Mouse (Mus musculus) layer of hippocampus, adult 9-10 months (tissue): ENCODE measurements at regions not wholly inside any gene's neighbourhood (a gene's known extent, or its start where the extent isn't known, plus 50 kb on each side); places are given as distances from the start of the nearest gene placed in this dataset.

ENCODE experiments used
- DNase-seq: peaks from one replicate; pipeline ENCODE4 v3.0.0; 2022; ENCODE audit warnings: low spot score

DNA sequence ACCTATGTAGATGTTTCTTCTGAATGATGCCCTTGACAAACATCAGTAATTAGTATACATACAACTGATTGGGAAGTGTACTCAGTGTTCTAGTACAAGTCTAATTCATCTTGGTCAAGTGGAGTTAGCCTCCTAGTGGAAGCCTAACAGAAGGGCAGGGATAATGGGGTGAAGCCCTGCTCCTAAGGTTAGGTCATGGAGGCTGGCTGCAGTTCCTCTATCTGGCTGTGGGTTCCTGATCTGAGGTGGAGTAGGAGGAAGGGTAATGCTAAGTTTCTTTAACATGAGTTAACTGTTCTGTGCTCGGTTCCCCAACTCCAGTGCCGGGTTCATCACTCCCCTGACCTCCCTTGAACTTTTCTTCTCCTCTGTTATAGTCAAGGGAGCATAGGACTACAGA, 281.1 kb upstream of the Tle3 start:
- no peak for DNase-seq

DNA sequence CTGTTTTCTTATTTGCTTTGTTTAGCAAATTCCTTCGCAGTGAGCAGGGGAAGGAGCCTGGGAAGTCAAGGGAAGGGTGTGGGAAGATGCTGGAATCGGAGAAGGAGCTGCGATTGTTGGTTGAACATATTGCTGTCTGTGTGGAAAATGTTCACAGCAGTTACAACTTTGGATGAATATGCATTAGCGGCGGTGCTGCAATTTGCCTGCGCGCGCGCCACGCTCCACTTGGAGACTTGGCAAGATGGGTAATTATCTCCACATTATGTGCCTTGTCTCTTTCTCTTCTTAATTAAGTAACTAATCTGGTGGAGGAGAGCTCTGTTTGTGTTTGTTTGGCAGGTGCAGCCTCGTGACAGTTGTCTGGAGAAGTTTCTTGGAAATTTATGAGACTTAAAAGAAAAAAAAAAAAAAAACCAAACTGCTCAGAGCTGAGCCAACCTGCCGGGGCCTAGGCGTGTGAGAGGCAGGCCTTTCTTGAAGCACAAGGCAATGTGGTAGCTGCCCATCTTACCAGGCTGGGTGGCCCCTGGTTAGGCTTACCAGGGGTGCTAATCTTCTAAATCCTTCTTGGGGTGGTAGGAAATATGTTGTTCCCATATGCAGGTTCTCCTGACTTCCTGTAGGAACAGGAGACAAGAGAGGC, 279.2 kb upstream of the Tle3 start:
- no peak for DNase-seq

DNA sequence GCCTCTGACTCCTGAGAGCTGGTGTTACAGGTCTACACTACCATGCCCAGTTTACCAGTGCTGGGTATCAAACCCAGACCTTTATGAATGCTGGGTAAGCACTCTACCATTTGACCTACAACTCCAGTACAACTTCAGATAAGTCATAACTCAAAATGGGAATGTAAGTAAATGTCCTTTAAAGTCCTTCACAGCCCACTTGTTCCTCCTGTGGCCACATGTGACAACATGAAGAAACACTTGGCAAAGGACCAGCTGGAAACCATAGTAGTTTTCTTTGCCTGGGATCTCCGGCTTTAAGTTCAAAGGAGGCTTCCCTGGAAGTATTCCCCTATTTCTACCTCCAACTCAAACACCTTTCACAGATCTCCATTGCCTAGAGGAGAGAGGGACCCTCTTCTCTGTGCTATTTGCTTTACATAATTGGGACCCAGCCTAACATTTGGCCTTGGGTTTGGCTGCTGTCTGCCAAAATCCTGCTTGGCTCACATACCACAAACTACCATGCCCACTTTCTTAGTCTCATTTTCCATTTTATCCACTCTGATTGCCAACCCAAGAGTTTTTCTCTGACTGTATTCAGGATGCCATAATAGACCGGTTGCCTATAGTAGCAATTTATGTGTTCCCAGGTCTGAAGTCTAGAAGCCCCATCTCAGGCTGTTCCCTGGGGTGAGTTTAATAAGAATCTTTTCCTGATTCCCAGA, 276.9 kb upstream of the Tle3 start:
- DNase-seq, result no peak

DNA sequence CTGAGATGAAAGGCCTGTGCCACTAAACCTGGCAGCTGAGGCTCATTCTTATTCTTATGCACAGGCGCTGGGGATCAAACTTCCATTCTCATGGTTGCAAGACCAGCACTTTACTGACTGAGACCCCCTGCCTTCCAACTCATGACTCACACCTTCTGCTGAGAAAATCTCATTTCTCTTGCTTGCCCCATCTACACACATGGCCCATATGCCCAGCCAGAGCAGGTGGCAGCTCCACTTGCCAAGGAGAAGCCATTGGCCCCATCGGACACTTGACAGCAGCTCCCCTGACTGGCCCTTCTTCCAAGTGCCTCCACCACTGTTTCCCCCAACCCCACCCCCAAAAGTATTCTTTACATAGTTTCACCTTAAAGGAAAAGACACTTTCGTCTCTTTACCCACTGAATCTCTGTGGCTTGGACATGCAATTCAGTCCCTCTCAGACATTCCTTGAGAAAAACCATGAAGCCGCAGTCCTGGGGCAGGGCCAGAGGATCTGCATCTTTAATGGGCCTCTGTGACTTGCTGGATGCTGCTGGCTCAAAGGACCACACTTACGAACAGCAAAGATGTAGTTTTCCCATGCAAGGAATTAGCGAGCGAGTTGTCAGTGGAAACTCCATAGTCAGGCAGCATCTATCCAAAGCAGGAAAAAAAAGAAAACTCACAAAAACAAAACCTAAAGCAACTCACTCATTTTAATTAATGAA, 270.3 kb upstream of the Tle3 start:
- no peak for DNase-seq

DNA sequence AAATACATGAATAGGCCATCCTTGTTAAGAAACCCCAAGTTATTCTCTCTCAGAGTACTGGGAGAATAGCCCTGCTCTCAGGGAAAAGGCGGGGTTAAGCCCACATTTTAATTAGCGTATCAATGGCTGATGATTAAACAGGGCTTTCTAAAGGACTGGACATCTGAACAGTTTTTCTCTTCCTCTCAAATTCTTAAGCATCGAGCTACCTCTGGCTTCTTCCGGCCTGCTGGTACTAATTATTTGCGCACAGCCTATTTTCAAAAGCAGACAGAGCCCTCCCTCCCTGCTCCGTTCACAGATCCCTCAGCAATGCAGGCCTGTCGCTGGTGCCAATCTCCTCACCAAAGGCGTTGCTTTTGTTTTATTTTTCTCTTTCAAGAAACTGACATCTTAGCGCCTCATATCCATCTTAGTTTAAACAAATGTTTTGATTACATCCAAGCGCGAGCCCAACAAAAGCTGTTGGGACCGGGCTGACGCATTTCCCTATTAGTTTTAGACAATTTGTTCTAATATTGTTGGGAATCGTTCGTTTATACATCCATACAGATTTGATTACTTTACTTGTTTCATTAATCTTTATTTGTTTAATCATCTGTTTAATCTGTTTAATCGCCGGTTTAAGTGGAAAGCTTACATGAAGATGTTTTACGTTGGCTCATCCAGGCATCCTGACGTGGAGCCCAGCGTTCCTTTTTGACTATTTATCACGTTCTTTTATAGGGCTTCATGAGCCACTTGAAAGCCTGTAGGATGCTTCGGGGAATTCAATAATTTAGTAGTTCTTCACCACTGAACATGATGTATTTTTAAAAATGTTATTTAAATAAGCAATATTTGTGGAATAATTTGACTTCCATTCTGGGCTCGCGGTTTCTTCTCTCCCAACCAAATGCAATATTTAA, 269.5 kb upstream of the Tle3 start:
- DNase-seq, result no peak

DNA sequence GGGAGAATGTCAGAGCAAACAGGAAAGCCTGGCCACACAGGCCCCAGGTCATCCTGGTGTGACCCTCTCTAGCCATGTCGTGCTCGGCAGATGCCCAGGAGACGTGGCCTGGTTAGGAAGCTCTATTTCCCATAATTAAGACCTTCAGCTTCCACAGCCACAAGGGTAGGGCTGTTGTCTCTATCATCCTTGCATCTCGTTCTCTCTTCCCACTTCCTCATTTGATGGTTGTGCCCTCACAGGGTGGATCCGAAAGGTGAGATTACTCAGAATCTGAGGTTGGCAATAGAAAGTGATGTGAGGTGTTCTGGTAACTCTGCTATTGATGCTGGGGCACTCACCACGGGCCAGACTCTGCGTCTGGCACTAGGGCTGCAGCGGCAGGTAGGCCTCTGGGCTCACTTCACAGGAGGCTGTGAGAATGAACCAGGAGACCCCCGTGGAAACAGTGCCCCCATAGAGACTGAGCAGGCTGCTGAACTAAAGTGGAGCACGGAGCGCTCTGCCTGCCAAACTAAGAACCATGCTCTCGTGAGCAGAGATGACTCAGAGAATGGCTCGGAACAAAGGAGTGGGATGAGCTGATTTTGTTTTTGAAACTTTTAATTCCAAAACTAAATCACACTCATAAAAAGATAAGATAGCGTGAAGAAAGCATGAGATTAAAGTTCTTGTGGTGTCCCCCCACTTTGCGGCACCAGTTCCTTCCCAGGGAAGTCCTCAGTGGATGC, 266.5 kb upstream of the Tle3 start:
- DNase-seq, result no peak

DNA sequence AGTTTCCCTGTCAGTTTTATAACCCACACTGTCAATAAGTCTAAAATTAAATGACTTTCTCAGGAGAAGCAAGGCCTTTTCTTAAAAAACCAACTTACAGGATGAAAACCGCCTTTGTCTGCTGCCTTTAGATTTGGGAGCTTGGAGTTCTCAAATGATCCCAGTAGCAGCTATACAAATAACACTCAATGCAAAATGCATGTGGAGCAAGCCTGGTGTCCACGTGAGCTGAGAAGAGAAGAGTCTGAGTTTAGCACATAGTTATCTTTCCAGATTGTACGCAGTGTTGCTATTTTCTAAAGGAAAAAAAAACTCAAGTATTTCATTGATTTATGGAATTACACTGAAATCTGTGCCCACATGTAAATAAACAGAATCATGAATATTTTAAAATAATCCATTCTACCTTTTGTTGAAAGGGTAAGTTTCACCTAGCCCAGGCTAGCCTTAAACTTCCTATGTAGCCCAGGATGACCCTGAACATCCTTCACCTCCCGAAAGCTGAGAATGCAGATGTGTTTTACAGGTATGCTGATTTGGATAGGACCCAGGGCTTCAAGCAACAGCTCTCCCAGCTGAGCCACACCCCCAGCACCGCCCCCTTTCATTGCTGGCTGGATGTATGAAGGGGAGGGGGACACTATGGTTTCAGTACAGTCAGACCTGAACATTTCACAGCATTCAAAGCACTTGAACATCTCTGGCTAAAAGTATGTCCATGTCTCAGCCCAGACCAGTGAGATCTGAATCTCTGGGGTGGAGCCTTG, 262.5 kb upstream of the Tle3 start:
- DNase-seq, result no peak

DNA sequence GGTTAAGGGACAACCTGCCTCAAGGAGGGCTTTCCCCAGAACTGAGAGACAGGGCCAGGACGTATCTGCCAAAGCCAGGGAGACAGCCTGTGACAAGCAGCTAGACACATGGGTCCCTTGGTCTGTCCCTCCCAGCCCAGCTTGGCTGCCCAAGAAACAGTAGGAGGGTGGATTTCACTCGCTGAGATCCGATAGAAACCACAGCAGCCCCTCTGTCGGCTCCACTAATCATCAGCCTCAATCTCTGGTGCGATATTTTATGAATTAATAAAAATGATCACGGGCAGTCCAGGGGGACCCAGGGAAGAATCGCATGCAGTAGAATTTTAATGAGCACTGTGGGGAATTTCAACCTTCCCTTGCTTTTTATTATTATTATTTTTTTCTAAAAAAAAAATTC, 261.0 kb upstream of the Tle3 start:
- no peak for DNase-seq

DNA sequence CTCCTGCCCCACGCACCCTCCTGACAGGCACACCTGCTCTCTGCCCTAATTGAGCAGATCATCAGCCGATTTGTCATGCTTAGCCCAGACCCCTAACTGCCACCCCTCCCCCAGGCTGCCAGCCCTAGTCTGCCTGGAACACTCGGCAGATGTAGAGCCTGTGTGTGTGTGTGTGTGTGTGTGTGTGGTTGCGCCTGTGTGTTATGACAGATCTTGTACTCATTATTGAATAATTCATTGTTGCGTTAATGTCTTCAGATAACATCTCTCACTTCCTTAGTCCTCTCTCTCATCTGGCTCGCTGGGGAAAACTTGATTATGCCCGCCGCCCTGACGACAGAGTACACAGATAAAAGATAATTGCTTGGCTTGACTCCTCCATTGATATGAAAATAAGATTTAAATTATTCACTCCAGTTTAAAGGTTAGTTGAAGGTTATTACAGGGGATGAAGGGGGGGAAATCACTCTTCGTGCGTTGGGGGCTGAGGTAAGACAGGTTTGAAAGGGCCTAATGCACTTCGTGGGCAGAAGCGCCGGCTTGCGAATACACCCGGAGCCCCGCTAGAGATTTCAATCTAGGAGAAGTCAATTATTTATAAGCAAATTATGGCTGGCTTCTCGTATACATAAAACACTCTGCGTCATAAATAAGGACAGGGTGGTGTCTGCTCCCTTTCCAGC, 260.3 kb upstream of the Tle3 start:
- no peak for DNase-seq

DNA sequence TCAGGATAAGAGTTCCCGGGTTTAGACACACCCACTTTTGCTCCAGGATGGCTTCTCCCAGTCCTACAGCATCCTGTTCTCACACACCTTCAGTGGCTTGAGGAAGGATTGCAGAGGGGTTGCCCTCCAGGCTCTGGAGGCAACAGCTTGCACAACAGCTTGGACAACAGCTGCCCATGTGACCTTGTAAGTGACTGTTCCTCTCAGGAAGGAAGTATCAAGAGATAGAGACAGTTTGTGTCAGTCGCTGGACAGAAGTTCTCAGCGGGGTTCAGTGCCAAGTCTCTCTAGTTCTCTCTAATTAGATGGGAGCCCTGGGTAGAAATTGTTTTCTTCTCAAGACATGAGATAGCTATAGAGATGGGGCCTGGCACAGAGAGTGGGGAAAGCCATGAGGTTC, 252.9 kb upstream of the Tle3 start:
- no peak for DNase-seq

DNA sequence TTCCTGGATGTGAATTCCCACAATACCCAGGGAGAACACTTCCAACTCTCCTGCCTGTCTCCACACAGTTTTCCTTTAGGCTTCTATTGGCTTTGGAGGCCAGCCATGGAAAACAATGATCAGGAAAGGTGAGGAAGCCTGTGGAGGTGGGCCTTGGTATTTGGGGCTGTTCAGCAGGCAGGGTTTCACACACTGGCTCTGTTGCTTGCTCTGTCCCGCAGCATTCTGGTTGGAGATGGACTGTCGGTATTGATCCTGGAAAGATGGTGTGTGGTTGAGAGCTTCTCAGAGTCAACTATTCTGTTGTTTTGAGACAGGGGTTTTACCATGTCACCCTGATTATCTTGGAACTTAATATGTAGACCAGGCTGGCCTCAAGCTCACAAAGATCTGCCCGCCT, 251.6 kb upstream of the Tle3 start:
- DNase-seq, result no peak

DNA sequence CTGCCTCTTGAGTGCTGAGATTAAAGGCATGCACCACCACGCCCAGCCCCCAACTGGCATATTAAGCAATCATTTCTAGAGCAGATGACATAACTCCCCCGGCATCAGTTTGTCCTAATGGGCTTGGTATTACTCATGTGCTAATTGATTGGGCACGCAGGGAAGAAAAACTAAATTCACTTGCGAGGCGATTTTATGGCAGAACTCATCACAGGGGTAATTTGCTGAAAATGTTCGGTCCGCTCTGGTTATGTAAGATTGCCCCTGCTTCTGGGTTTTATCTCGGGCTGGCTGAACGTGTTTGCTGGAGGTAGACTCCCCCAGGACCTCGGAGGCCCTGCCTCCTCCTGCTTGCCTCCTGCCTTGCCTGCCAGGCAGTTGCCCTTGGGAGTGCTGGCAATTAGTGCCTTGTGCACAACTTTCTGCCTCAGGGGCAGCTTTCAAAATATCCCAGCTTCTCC, 251.2 kb upstream of the Tle3 start:
- peak; percentile 30 for DNase-seq

DNA sequence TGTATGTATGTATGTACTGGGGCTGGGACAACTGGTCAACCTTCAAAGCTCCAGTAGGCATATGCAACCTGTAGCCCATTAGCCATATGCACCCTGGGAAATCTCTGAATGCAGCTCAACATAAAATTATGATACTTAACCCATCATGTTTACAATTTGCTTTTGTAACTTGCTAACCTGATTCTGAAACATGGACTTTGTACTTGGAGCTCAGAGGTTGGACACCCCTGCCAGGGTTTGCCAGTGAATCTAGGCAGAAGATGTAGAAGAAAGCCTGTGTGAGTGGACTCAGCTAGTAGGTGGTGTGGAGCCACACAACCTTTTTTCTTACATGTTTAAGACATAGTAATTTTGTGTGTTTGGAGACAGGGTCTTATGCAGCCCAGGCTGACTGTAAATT, 248.7 kb upstream of the Tle3 start:
- no peak for DNase-seq

DNA sequence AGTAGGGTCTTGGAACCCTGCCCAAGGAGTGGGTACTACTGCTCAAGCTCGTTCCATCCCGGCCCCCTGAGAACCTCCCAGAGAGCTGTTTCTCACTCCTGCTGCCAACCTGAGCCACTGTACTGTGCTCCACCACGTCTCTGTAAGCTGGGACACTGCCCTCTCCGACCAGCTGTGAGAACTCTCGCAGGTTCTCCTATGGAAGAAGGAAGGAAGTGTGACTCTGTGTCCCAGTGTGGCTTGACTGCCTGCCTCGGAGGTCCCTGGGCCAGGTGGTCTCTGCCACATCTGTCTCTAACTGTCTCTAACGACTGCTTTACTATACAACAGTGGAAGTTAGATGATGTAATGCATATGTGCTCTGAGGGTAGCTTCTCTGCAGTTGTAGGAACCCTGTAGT, 246.4 kb upstream of the Tle3 start:
- DNase-seq, result no peak

DNA sequence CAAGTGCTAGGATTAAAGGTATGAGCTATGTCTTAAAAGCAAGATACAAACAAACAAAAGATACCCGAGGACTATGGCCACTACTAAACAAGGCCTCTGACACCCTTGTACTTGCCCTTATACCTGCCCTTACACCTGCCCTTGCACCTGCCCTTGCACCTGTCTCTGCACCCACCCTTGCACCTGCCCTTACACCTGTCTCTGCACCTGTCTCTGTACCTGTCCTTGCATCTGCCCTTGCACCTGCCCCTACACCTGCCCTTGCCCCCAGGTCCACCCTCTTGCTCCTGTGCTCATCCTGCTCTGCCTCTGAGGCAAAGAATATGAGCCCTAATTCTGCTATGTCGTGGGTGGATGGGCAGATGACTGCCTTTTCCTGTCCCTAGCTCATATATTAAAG, 244.1 kb upstream of the Tle3 start:
- no peak for DNase-seq

DNA sequence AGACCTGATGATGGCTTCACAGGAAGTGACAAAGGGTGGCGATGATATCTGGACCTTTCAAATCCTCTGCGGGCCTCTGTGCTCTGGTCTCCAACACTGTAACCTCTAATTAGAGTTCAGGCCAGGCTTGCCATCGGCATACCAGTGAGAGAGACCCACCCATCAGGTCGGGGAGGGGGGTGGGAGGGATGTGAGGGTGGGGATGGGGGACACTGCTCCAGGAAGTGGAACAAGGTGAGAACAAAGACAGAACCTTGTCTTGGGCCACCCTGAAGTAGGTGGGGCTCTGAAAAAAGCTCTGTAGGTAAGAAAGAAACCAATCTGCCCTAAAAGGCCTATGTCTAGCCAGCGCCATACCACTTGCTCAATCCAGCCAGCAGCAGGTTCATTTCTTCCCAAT, 243.0 kb upstream of the Tle3 start:
- DNase-seq, result no peak

DNA sequence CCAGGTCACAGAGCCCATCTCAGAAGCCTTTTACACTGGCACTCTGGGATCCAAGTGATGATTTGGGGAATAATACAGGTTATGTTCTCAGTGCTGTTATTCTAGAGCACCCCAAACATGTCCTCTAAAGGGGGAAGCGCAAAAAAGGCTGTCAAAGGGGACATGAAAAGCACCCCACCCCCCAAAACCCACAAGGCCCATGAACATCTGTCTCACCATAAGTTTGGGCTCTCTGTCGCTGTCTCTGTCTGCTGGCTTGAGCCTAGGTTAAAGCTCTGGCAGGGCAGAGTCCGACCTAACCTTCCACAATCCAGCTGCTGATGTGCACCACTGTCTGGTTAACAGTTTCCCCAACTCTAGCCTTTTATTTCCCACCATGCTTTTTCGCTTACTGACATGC, 241.3 kb upstream of the Tle3 start:
- DNase-seq, result no peak

DNA sequence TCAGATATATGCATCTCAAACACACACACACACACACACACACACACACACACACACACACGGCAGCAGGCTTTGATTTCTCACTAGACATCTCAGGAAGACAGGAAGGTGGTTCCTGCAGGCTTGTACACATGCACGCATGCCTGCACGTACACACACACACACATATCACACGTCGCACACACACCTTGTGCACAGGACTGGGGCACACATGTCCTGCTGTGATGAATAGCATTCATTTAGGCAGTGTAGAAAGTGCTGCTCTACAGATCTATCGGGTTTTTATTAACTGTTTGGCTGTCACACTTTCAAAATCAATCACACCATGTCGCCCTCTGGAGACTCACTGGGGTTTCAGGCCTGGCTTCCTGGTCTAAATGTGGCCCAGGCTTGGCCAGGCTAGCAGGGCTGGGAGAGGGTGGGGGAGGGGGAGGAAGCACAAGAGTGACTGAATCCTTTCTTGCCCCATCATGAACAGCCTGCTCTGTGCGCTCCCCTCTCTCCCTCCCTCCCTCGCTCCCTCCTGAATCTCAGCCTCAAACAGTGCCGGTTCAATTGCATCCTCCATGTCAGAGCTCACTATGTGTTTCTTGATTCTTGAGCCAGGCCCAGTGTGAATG, 236.8 kb upstream of the Tle3 start:
- DNase-seq, result no peak

DNA sequence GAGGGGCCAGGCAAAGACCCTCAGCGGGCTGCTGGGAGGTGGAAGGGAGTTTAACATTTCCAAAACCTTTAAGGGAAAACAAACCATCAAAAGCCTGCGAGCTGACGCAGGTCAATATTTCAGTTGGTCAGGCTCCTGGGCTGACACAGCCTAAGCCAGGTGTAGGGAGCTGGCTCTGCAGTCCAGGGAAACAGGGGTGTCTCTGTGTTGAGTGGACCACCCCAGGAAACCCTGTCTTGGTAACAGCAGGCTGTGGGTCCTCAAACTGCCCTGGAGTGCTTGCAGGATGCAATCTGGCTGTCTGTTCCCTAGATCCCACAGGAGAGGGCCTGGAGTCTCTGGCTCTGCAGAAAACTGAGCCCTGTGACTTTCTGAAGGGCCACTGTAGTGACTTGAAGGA, 236.2 kb upstream of the Tle3 start:
- no peak for DNase-seq
